Mouse (Mus musculus) spleen, adult 2 months (tissue): Measurements from ENCODE around the gene Susd6.

ENCODE experiments used
- CTCF ChIP-seq: fragments of 200-500 bp; IDR thresholded peaks from 2 replicates; pipeline ENCODE4 v1.5.1; 2011; ENCODE audit warnings: mild to moderate bottlenecking, inconsistent platforms; ENCODE audit not compliant: insufficient read depth, insufficient read length, insufficient replicate concordance; ENCODE audit errors: extremely low read depth
- POLR2A ChIP-seq: fragments of 200-500 bp; IDR thresholded peaks from 2 replicates; pipeline ENCODE4 v1.6.1; 2011; ENCODE audit warnings: low read depth, low read length, inconsistent platforms

DNA sequence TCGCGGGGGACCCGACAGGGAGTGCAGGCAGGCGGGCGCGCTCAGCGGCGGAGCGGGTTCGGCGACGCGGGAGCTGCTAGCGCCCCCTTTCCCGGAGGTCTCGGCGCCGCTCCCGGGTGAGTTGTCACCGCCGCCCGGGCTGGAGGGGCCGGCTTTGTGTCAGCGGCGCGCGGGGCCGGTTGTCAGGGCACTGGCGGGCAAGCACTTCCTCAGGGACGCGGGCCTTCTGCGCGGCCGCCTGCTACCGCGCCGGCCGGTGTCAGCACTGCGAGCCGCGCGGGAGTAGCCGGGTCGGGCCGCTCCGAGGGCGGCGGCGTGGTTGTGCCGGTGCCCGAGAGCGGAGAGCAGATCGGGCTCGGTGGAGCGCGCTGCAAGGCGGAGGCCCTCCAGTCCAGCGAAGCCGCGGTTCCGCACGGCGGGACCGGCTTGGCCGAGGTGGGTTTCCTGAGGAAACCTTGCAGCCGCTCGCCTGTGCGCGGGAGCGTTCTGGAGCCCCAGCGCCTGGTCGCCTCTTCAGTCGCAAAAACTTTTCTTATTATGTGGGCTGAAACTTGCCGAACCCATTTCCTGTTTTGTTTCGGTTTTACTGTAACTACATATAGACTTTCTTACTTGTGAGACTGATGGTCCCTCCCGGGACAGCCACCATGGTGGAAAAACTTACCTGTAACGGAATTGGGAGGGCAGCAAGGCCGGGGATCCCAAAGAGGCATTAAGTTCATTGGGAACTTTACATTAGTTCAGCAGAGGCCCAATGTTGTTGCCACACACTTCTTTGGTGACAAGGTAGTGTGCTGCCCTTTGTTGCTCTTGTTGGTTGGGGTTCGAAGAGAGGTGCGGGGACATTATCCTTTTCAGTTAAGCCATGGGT, 625 bp downstream of the Susd6 start:
- TF ChIP-seq CTCF (no peak), POLR2A (no peak)
